Mouse (Mus musculus) right cerebral cortex, adult 2 months (tissue): Measurements from ENCODE around the gene Alcam.
A peak's percentile ranks its signal among the peaks of the same experiment; 100 is the strongest.

Experiments used
- DNase-seq, 2 experiments: peaks; one replicate each; pipeline ENCODE4 v3.0.0; 2021 to 2022; ENCODE audit warnings: low spot score in 2 of 2

The Alcam gene

GRCm38 (mm10) chr16:52453971-52454514, at the start of gene Alcam:
Alcam (minus strand) TSS chr16:52454074.
- peak; percentile 61 to 71 for DNase-seq

GRCm38 (mm10) chr16:52498757-52499335, 45.0 kb upstream of the Alcam start:
- no peak for DNase-seq

GRCm38 (mm10) chr16:52490542-52490941, 36.7 kb upstream of the Alcam start:
- DNase-seq, result no peak

GRCm38 (mm10) chr16:52474235-52474634, 20.4 kb upstream of the Alcam start:
- DNase-seq, result no peak

- no peak for DNase-seq
Measured at GRCm38 (mm10) chr16:52473089-52473488, 19.2 kb upstream of the Alcam start.

- no peak for DNase-seq
Measured at GRCm38 (mm10) chr16:52472635-52473034, 18.8 kb upstream of the Alcam start.

GRCm38 (mm10) chr16:52472059-52472458, 18.2 kb upstream of the Alcam start:
- DNase-seq, result no peak

- no peak for DNase-seq
Measured at GRCm38 (mm10) chr16:52470881-52471280, 17.0 kb upstream of the Alcam start.

- no peak for DNase-seq
Measured at GRCm38 (mm10) chr16:52470226-52470625, 16.4 kb upstream of the Alcam start.

GRCm38 (mm10) chr16:52468426-52468825, 14.6 kb upstream of the Alcam start:
- no peak for DNase-seq

GRCm38 (mm10) chr16:52466770-52467169, 12.9 kb upstream of the Alcam start:
- DNase-seq, result no peak

GRCm38 (mm10) chr16:52464597-52464996, 10.7 kb upstream of the Alcam start:
- no peak for DNase-seq

GRCm38 (mm10) chr16:52452862-52453715, 785 bp downstream of the Alcam start:
- DNase-seq, result peak; percentile 95

- DNase-seq, result peak; percentile 15 to 23
Measured at GRCm38 (mm10) chr16:52452477-52452831, 1.4 kb downstream of the Alcam start.

- peak; percentile 18 to 31 for DNase-seq
Measured at GRCm38 (mm10) chr16:52451786-52452476, 1.9 kb downstream of the Alcam start.

GRCm38 (mm10) chr16:52451101-52451785, 2.6 kb downstream of the Alcam start:
- DNase-seq, result peak; percentile 36 to 41

GRCm38 (mm10) chr16:52450245-52451100, 3.4 kb downstream of the Alcam start:
- DNase-seq, result peak; percentile 59 to 72

GRCm38 (mm10) chr16:52449889-52450244, 4.0 kb downstream of the Alcam start:
- no peak for DNase-seq

GRCm38 (mm10) chr16:52445984-52446383, 7.9 kb downstream of the Alcam start:
- no peak for DNase-seq

GRCm38 (mm10) chr16:52443635-52444505, 10.0 kb downstream of the Alcam start:
- no peak for DNase-seq
